Mouse (Mus musculus) hematopoietic multipotent progenitor cell, adult 10-12 weeks (in vitro differentiated cells): ENCODE data around the gene Dok7. TPM values are rescaled to one million over a fixed set of nuclear protein-coding genes. Genes with fewer than 3 reads are reported as not detected.

Experiments
- polyA plus RNA-seq: library from polyadenylated mRNA; stranded (reverse); fragments of >175 nt; gene quantifications from 2 replicates; pipeline ENCODE4 v1.2.3, GENCODE M21; 2012; ENCODE audit warnings: low replicate concordance

Dok7 gene
- 0.05 and 0.06 TPM in 2 replicates for polyA plus RNA-seq

DNA sequence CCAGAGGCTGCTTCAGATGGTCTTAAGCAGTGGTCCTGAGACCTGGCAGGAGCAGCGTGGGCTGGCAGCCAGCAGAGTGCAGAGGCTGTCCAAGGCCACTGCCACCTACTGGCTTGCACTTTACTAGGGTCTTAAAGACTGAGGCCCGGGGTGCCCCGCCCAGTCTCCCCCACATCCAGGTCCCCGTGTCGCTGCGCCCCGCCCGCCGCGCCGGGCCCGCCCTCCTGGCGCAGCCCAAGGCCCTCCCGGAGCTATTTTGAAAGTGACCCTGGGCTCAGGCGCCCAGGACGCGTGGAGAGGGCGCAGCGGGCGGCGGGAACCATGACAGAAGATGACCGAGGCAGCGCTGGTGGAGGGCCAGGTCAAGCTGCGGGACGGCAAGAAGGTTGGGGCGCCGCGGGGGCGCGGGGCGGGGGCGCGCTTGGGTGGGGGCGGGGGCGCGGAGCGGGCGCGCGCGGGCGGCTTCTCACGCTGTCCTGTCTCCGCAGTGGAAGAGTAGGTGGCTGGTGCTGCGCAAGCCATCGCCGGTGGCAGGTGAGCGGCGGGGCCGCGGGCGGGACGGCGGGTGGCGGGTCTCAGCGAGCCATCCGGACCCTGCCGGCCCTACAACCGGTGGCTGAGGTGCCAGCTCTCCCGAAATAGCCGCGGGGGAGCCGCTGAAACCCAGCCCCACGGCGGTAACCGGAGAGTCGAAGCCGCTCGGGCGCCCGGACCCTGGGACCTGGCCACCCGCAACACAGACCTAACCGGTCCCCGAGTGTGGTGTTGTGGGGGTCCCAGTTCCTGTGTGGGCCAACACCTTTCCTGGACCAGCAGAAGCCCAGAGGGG lies at the start of gene Dok7:
Gene Dok7 (plus strand): TSS at position 163 of the 829 bp plus-strand sequence.

DNA sequence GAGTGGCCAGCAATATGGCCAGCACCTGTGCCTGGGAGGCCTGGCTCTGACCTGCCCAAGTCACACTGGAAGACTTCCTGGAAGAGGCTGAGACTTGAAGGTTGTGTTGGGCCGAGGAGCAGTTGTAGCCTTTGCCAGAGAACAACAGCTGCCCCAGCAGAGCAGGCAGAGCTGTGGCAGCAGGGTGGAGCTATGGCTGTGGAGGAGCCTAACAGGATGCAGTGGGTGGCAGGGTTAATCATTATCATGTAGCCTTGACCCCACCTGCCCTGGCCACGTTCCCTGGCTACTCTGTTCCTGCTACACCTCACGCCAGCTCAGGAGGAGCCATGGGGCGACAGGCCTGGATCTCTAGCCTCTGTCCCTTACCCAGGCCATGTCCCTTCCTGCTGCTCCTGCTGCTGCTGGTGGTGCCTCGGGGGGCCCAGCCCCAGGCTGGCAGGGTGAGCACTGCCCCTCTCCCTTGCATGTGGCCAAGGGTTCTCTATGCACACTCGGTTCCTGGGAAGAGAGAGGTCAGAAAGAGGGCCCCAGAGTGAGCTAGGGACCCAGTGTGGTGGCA lies 15.2 kb upstream of the Dok7 start, which contains the start of gene Hgfac:
Gene Hgfac (plus strand): TSS at position 242 of the 562 bp plus-strand sequence.

GRCm38 (mm10) chr5:35104960-35105921 lies 48.7 kb downstream of the Dok7 start, which contains the start of gene Lrpap1:
Gene Lrpap1, minus strand, starts transcription at chr5:35105766.

Other genes with a start within 250 kb of the Dok7 start
- 0.21 and 0.30 TPM in 2 replicates for gene Msantd1, start 148.8 kb upstream of the Dok7 start, polyA plus RNA-seq
- 14.2 and 15.1 TPM in 2 replicates for gene Rgs12, start 107.3 kb upstream of the Dok7 start, polyA plus RNA-seq
- gene Hgfac, start 15.3 kb upstream of the Dok7 start, polyA plus RNA-seq = 0.86 and 1.8 TPM in 2 replicates
- 6.2 and 26.3 TPM in 2 replicates for gene Lrpap1, start 49.0 kb downstream of the Dok7 start, polyA plus RNA-seq
- not detected in 2 replicates for gene Adra2c, start 221.6 kb downstream of the Dok7 start, polyA plus RNA-seq